Mouse (Mus musculus): ENCODE results near the gene Tubb5. TPM values are rescaled to one million over a fixed set of nuclear protein-coding genes. Genes with fewer than 3 reads are reported as not detected.
A peak's percentile ranks its signal among the peaks of the same experiment; 100 is the strongest.

Gene Tubb5
- polyA plus RNA-seq, 1 experiment from 2014 or later: 1,042 TPM

GRCm38 (mm10) chr17:35821439-35822430, 16.4 kb downstream of the Tubb5 start, which contains the start of gene Ier3:
TSS of gene Ier3 (plus strand) at chr17:35821684.
- peak within 1 kb of the TSS; percentile 76 for H3K4me3 ChIP-seq
- H3K36me3 ChIP-seq: peaks cover 13% of the 10 kb centered on the region
- H3K4me1 ChIP-seq: peaks cover 33% of the 10 kb centered on the region
- ATAC-seq (ENCODE audit: borderline replicate concordance, extremely low read depth, low FRiP score, low TSS enrichment): peak; percentile 60
- peak within 1 kb of the TSS; percentile 87 for H3K27ac ChIP-seq
- no peaks in the 10 kb centered on the region for H3K27me3 ChIP-seq
- peak within 1 kb of the TSS; percentile 69 for H3K9ac ChIP-seq
- H3K9me3 ChIP-seq: no peaks in the 10 kb centered on the region
- WGBS: under 1% methylated on average over 62 of the region's 62 CpGs
- H3K4me2 ChIP-seq: peak within 1 kb of the TSS; percentile 97

DNA sequence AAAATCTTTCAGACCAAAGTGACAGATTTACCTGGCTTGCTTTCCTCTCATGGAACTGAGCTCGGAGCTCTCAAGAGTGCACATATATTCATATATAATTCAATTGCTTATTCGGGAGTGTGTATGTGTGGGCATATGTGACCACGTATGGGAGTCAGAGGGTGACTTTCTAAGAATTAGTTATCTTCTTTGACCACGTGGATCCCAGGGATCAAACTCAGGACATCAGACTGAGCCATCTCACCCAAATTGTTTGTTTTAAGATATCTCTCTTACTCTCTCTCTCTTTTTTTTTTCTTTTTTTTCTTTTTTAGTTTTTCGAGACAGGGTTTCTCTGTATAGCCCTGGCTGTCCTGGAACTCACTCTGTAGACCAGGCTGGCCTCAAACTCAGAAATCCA, 18.0 kb downstream of the Tubb5 start:
- no peak for ATAC-seq (ENCODE audit: borderline replicate concordance, extremely low read depth, low FRiP score, low TSS enrichment)
- H3K27ac ChIP-seq: no peak overlapping the region
- H3K4me3 ChIP-seq: no peak overlapping the region
- H3K9me3 ChIP-seq: no peaks in the 10 kb centered on the region
- no peaks in the 10 kb centered on the region for H3K36me3 ChIP-seq
- no peak overlapping the region for H3K9ac ChIP-seq
- H3K4me1 ChIP-seq: peaks cover 48% of the 10 kb centered on the region
- no peaks in the 10 kb centered on the region for H3K27me3 ChIP-seq
- H3K4me2 ChIP-seq: no peak overlapping the region
- 70% methylated on average over 5 of the region's 5 CpGs for WGBS

DNA sequence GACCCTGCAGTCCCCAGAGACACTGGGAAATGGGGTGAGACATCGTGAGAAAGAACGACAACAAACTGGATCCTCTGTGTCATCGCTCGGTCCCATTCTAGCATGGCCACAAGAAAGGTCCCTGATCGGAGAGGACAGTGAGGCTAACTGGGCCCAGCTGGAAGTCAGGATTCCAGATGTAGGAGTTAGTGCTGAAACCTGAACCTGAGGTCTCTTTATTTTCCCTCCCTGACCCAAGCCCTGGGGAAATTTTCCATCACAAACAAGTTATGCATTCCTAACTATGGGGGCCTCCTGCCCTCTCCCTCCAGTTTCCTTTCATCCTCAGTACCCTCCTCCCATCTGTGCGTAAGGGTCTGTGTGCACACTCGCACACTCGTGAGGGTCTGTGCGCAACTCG, 20.9 kb downstream of the Tubb5 start:
- Histone ChIP-seq H3K9ac (no peak overlapping the region), H3K4me2 (no peak overlapping the region), H3K27ac (no peak overlapping the region), H3K9me3 (no peaks in the 10 kb centered on the region), H3K36me3 (no peaks in the 10 kb centered on the region), H3K4me3 (no peak overlapping the region), H3K27me3 (no peaks in the 10 kb centered on the region), H3K4me1 (peaks cover 63% of the 10 kb centered on the region)
- no peak for ATAC-seq (ENCODE audit: borderline replicate concordance, extremely low read depth, low FRiP score, low TSS enrichment)
- WGBS: 43% methylated on average over 10 of the region's 10 CpGs

- no peak overlapping the region for H3K4me2 ChIP-seq
- peaks cover 64% of the 10 kb centered on the region for H3K4me1 ChIP-seq
- no peaks in the 10 kb centered on the region for H3K27me3 ChIP-seq
- 29% methylated on average over 7 of the region's 14 CpGs for WGBS
- no peaks in the 10 kb centered on the region for H3K36me3 ChIP-seq
- H3K27ac ChIP-seq: no peak overlapping the region
- ATAC-seq (ENCODE audit: borderline replicate concordance, extremely low read depth, low FRiP score, low TSS enrichment): no peak
- no peak overlapping the region for H3K4me3 ChIP-seq
- no peak overlapping the region for H3K9ac ChIP-seq
- no peaks in the 10 kb centered on the region for H3K9me3 ChIP-seq
Measured at GRCm38 (mm10) chr17:35816686-35817085, 21.4 kb downstream of the Tubb5 start.

DNA sequence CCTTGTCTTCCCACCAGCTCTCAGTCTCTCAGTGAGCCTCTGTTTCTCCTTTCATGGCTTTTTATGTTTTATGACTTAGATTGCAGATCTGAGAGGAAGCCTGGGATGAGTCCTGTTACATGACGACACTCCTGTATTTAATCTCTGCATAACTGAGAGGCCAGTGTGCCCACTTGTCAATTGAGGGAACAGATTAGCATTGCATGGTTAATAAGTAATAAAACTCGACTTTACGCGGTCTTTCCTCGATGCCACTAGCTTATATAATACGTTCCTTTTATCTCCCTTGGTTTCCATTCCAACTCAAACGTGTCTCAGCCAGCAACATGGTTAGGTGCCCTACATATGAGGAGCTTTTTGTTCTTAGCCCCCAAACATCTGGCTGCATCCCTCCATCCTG, 22.3 kb downstream of the Tubb5 start:
- no peak for ATAC-seq (ENCODE audit: borderline replicate concordance, extremely low read depth, low FRiP score, low TSS enrichment)
- H3K9ac ChIP-seq: no peak overlapping the region
- 36% methylated on average over 7 of the region's 7 CpGs for WGBS

GRCm38 (mm10) chr17:35814678-35815077, 23.4 kb downstream of the Tubb5 start:
- no peaks in the 10 kb centered on the region for H3K36me3 ChIP-seq
- no peak overlapping the region for H3K4me3 ChIP-seq
- no peaks in the 10 kb centered on the region for H3K9me3 ChIP-seq
- 49% methylated on average over 6 of the region's 6 CpGs for WGBS
- no peak overlapping the region for H3K4me2 ChIP-seq
- H3K9ac ChIP-seq: no peak overlapping the region
- H3K27me3 ChIP-seq: no peaks in the 10 kb centered on the region
- ATAC-seq (ENCODE audit: borderline replicate concordance, extremely low read depth, low FRiP score, low TSS enrichment): no peak
- H3K4me1 ChIP-seq: peaks cover 66% of the 10 kb centered on the region
- peak overlapping the region; percentile 93 for H3K27ac ChIP-seq

More for the DNA sequence above, 22.3 kb downstream of the Tubb5 start:
- H3K4me3 ChIP-seq: no peak overlapping the region
- peaks cover 68% of the 10 kb centered on the region for H3K4me1 ChIP-seq
- H3K4me2 ChIP-seq: no peak overlapping the region
- H3K36me3 ChIP-seq: no peaks in the 10 kb centered on the region
- H3K9me3 ChIP-seq: no peaks in the 10 kb centered on the region
- no peaks in the 10 kb centered on the region for H3K27me3 ChIP-seq
- peak overlapping the region; percentile 55 for H3K27ac ChIP-seq

- Histone ChIP-seq H3K27ac (peak overlapping the region; percentile 93), H3K4me2 (peak overlapping the region; percentile 16; the same call in 1 of the 2 replicates), H3K4me1 (peaks cover 66% of the 10 kb centered on the region), H3K4me3 (no peak overlapping the region), H3K36me3 (no peaks in the 10 kb centered on the region), H3K27me3 (no peaks in the 10 kb centered on the region), H3K9me3 (no peaks in the 10 kb centered on the region), H3K9ac (no peak overlapping the region)
- ATAC-seq (ENCODE audit: borderline replicate concordance, extremely low read depth, low FRiP score, low TSS enrichment): peak; percentile 44
- WGBS: 46% methylated on average over 7 of the region's 7 CpGs
Measured at GRCm38 (mm10) chr17:35813653-35814052, 24.5 kb downstream of the Tubb5 start.

DNA sequence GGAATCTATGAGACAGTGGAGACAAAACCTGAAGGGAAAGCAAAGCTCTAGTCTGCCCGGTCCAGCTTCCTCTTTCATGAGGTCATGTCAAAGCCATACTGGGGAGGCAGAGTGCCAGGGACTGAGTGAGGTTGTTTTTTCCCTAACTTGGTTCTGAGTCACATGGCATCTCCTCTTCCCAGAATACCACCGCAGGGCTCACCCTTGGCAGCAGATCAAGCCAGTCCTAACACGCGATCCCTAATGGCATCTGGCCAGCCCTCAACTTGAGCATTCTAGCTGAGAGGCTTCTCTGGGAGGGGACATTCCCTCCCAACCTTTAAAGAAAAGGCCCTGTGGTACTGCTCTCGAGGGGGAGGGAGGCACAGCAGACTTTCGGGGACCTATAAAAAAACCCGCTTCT, 24.9 kb downstream of the Tubb5 start:
- H3K36me3 ChIP-seq: no peaks in the 10 kb centered on the region
- no peak overlapping the region for H3K9ac ChIP-seq
- peaks cover 66% of the 10 kb centered on the region for H3K4me1 ChIP-seq

DNA sequence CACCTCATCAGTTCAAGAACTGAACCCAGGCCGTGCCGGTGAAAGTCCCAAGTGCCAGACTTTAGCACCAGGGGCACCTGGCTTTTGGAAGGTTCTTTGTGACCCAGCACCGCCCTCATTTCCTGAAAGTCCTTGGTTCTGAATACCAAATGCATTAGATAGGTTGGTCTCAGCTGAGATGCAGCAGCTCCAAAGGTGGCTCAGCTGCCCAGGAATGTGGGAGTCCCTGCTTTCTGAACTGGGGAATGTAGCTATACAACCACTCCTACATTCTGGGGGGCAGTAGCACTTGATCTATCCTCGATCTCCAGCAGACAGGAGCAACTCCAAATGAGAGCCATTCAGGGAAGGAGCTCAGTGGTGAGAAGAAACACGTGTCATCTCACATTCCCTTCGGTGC, 25.4 kb downstream of the Tubb5 start:
- no peak overlapping the region; the same call in 1 of the 2 replicates for H3K4me2 ChIP-seq
- no peaks in the 10 kb centered on the region for H3K27me3 ChIP-seq
- no peak overlapping the region for H3K4me3 ChIP-seq
- ATAC-seq (ENCODE audit: borderline replicate concordance, extremely low read depth, low FRiP score, low TSS enrichment): no peak
- peak overlapping the region; percentile 93 for H3K27ac ChIP-seq
- no peak overlapping the region for H3K9ac ChIP-seq
- no peaks in the 10 kb centered on the region for H3K9me3 ChIP-seq
- no peaks in the 10 kb centered on the region for H3K36me3 ChIP-seq
- peaks cover 69% of the 10 kb centered on the region for H3K4me1 ChIP-seq
- 45% methylated on average over 6 of the region's 6 CpGs for WGBS

More for the DNA sequence above, 24.9 kb downstream of the Tubb5 start:
- Histone ChIP-seq H3K9me3 (no peaks in the 10 kb centered on the region), H3K4me2 (peak overlapping the region; percentile 16; the same call in 1 of the 2 replicates), H3K4me3 (no peak overlapping the region), H3K27me3 (no peaks in the 10 kb centered on the region), H3K27ac (peak overlapping the region; percentile 93)
- 17% methylated on average over 7 of the region's 7 CpGs for WGBS
- peak; percentile 84 for ATAC-seq (ENCODE audit: borderline replicate concordance, extremely low read depth, low FRiP score, low TSS enrichment)

DNA sequence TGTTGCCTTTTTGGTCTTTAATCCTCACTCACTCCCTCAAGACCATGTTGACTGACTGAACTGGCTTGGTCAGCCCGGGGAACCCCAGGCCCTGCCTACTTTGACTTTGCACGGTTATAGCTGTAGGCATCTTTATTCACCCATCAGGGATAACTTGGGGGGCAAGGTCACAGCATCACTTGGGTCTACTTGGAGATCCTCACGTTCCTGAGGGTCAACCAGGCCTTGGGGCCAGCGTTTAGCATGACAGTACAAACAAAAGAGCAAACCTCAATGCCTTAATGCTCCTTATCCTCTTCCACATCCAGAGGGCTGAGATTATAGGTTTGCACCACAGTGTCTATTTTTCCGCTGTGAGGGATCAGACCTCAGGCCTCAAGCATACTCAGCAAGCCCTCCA, 25.8 kb downstream of the Tubb5 start:
- H3K27ac ChIP-seq: peak overlapping the region; percentile 93
- H3K4me3 ChIP-seq: no peak overlapping the region
- H3K4me2 ChIP-seq: no peak overlapping the region
- H3K36me3 ChIP-seq: no peaks in the 10 kb centered on the region
- H3K9ac ChIP-seq: no peak overlapping the region
- no peak for ATAC-seq (ENCODE audit: borderline replicate concordance, extremely low read depth, low FRiP score, low TSS enrichment)
- H3K4me1 ChIP-seq: peaks cover 65% of the 10 kb centered on the region
- H3K27me3 ChIP-seq: no peaks in the 10 kb centered on the region
- H3K9me3 ChIP-seq: no peaks in the 10 kb centered on the region
- WGBS: 66% methylated on average over 5 of the region's 5 CpGs

- Histone ChIP-seq H3K9ac (no peak overlapping the region), H3K4me3 (no peak overlapping the region), H3K9me3 (no peaks in the 10 kb centered on the region), H3K4me2 (no peak overlapping the region), H3K36me3 (no peaks in the 10 kb centered on the region), H3K27ac (peak overlapping the region; percentile 24; the same call in 1 of the 2 replicates), H3K4me1 (peaks cover 52% of the 10 kb centered on the region), H3K27me3 (no peaks in the 10 kb centered on the region)
- WGBS: 59% methylated on average over 5 of the region's 5 CpGs
- ATAC-seq (ENCODE audit: borderline replicate concordance, extremely low read depth, low FRiP score, low TSS enrichment): no peak
Measured at GRCm38 (mm10) chr17:35810900-35811648, 27.0 kb downstream of the Tubb5 start.

Measured in lung, embryonic 15.5 days (tissue).